Mouse (Mus musculus) intestine, postnatal 0 days (tissue): ENCODE results near the gene Stk38. TPM values are rescaled to one million over a fixed set of nuclear protein-coding genes. Genes with fewer than 3 reads are reported as not detected.

Experiments
- ATAC-seq: fragments of 200-750 bp; cut with Nextera tagmentation; 2 replicates; pipeline ENCODE4 v1.8.0; 2017; ENCODE audit warnings: mild to moderate bottlenecking, moderate TSS enrichment, moderate library complexity
- H3K27ac ChIP-seq: fragments of 300-500 bp; sonication (generic); 2 replicates; pipeline ENCODE4 v1.5.1; 2014; ENCODE audit warnings: mild to moderate bottlenecking, low read depth, low read length, moderate library complexity
- H3K27me3 ChIP-seq: fragments of 300-500 bp; sonication (generic); replicated peaks from 2 replicates; pipeline ENCODE4 v1.6.1; 2014; ENCODE audit warnings: low read length, mixed read lengths; ENCODE audit not compliant: control insufficient read depth, insufficient read depth
- H3K36me3 ChIP-seq: fragments of 300-500 bp; sonication (generic); 2 replicates; pipeline ENCODE4 v1.6.1; 2014; ENCODE audit warnings: mild to moderate bottlenecking, moderate library complexity; ENCODE audit not compliant: control insufficient read depth, insufficient read depth
- H3K4me1 ChIP-seq: fragments of 300-500 bp; sonication (generic); replicated peaks from 2 replicates; pipeline ENCODE4 v1.6.1; 2014; ENCODE audit warnings: antibody characterized with exemption, low read length, mixed read lengths; ENCODE audit not compliant: control insufficient read depth, insufficient read depth
- H3K4me2 ChIP-seq: fragments of 300-500 bp; sonication (generic); replicated peaks from 2 replicates; pipeline ENCODE4 v1.6.1; 2014; ENCODE audit warnings: low read depth, mild to moderate bottlenecking, moderate library complexity
- H3K4me3 ChIP-seq: fragments of 300-500 bp; sonication (generic); 2 replicates; pipeline ENCODE4 v1.5.1; 2014; ENCODE audit warnings: low read depth, low read length
- H3K9ac ChIP-seq: fragments of 300-500 bp; sonication (generic); 2 replicates; pipeline ENCODE4 v1.6.1; 2014; ENCODE audit warnings: mild to moderate bottlenecking, low read depth, low read length
- H3K9me3 ChIP-seq: fragments of 300-500 bp; sonication (generic); 2 replicates; pipeline ENCODE4 v1.6.1; 2016; ENCODE audit warnings: mixed run types; ENCODE audit not compliant: control insufficient read depth
- CTCF ChIP-seq: sonication (generic); IDR thresholded peaks from 2 replicates; pipeline ENCODE4 v1.5.1; 2016; ENCODE audit warnings: low read depth, mild to moderate bottlenecking, control low read depth, antibody characterized with exemption, moderate library complexity
- WGBS: fragments of 180-500 bp; shearing (Covaris S2); extraction: QIAGEN DNeasy Blood & Tissue Kit; methylation state at CpG from one replicate; pipeline ENCODE4 v1.1.7; 2014; 5-methylcytosine and 5-hydroxymethylcytosine counted together
- polyA plus RNA-seq: library from polyadenylated mRNA; unstranded; fragments of >200 nt; fragmentation: Nextera tagmentation; extraction: Ambion mirVana; gene quantifications from 2 replicates; pipeline ENCODE4 v1.2.1, GENCODE M21; 2015

Stk38 gene
- polyA plus RNA-seq, 1 experiment from 2014 or later = 51.5 TPM

GRCm38 (mm10) chr17:29047697-29048514 is 40.1 kb upstream of the Stk38 start:
- 73% methylated on average over 3 of the region's 3 CpGs for WGBS
- H3K36me3 ChIP-seq = peaks cover 36% of the 10 kb centered on the region
- no peak for ATAC-seq
- H3K9me3 ChIP-seq = no peaks in the 10 kb centered on the region
- H3K4me1 ChIP-seq = no peaks in the 10 kb centered on the region
- H3K4me2 ChIP-seq = no peak overlapping the region
- no peak overlapping the region for H3K9ac ChIP-seq
- no peaks in the 10 kb centered on the region for H3K27me3 ChIP-seq
- H3K27ac ChIP-seq = no peak overlapping the region
- no peak; the same call in 1 of the 2 replicates for TF ChIP-seq CTCF
- no peak overlapping the region for H3K4me3 ChIP-seq

- Histone ChIP-seq H3K4me1 (no peaks in the 10 kb centered on the region), H3K9me3 (no peaks in the 10 kb centered on the region), H3K4me3 (no peak overlapping the region), H3K36me3 (peaks cover 45% of the 10 kb centered on the region), H3K27me3 (no peaks in the 10 kb centered on the region), H3K9ac (no peak overlapping the region), H3K27ac (no peak overlapping the region), H3K4me2 (no peak overlapping the region)
- ATAC-seq = no peak
- WGBS = 72% methylated on average over 3 of the region's 3 CpGs
- TF ChIP-seq CTCF = peak; percentile 16; the same call in 1 of the 2 replicates
Observed at GRCm38 (mm10) chr17:29046863-29047262, 39.1 kb upstream of the Stk38 start.

GRCm38 (mm10) chr17:29045741-29046530 is 38.1 kb upstream of the Stk38 start:
- ATAC-seq = peak; percentile 48
- Histone ChIP-seq H3K4me1 (no peaks in the 10 kb centered on the region), H3K27ac (peak overlapping the region; percentile 57; the same call in 1 of the 2 replicates), H3K4me3 (no peak overlapping the region), H3K4me2 (no peak overlapping the region), H3K9me3 (no peaks in the 10 kb centered on the region), H3K36me3 (peaks cover 46% of the 10 kb centered on the region), H3K27me3 (no peaks in the 10 kb centered on the region), H3K9ac (no peak overlapping the region)
- no peak for TF ChIP-seq CTCF
- WGBS = 38% methylated on average over 12 of the region's 12 CpGs

- Histone ChIP-seq H3K9me3 (no peaks in the 10 kb centered on the region), H3K27ac (peak overlapping the region; percentile 57; the same call in 1 of the 2 replicates), H3K27me3 (no peaks in the 10 kb centered on the region), H3K4me1 (no peaks in the 10 kb centered on the region), H3K36me3 (peaks cover 56% of the 10 kb centered on the region), H3K9ac (no peak overlapping the region), H3K4me3 (no peak overlapping the region), H3K4me2 (no peak overlapping the region)
- peak; percentile 89 for TF ChIP-seq CTCF
- WGBS = 44% methylated on average over 1 of the region's 1 CpGs
- no peak for ATAC-seq
Observed at GRCm38 (mm10) chr17:29044925-29045319, 37.1 kb upstream of the Stk38 start.

- WGBS = 78% methylated on average over 6 of the region's 6 CpGs
- Histone ChIP-seq H3K4me3 (no peak overlapping the region), H3K36me3 (peaks cover 62% of the 10 kb centered on the region)
Observed at GRCm38 (mm10) chr17:29044146-29044924, 36.5 kb upstream of the Stk38 start.

More at GRCm38 (mm10) chr17:29044146-29044924, 36.5 kb upstream of the Stk38 start:
- Histone ChIP-seq H3K27ac (no peak overlapping the region), H3K9ac (no peak overlapping the region), H3K9me3 (no peaks in the 10 kb centered on the region), H3K4me2 (no peak overlapping the region), H3K27me3 (no peaks in the 10 kb centered on the region), H3K4me1 (no peaks in the 10 kb centered on the region)
- ATAC-seq = no peak
- TF ChIP-seq CTCF = no peak
